ENCODE assay signal across 1 mouse cellular context in the genomic region with DNA sequence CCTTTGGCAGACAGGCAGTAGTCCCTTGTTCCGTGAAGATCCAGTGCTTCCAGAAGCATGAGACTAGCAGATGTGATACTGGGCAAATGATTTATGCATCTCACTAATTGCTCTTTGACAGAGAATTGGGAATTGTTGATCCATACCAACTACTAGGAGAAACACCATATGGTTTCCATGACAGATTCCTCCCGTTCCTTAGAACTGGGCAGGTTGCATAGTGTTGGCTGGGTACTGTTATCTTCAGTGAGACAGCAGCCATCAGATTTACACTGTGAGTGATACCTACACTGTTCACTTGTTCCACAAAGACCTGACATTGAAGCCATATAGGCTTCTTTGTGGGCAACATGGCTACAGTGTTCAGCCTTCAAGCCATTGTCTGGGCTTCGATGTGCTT.
TF ChIP-seq lines count a peak whose summit lies in the region.

No protein-coding gene starts in this region.

TF ChIP-seq in MEL, 35 proteins besides CTCF, POLR2A, EP300 and RAD21 (continued from another document):
- TF ChIP-seq MXI1 (IDR thresholded peaks at IDR 0.05; ENCODE audit: low read depth, low read length) (no peak), ELF1 (IDR thresholded peaks at IDR 0.05; ENCODE audit: low read depth, low read length) (no peak), KAT2A (conservative IDR thresholded peaks at IDR 0.05; ENCODE audit: low read depth, low read length) (no peak), JUND (IDR thresholded peaks at IDR 0.05; ENCODE audit: low read depth, low read length) (no peak), MAZ (IDR thresholded peaks at IDR 0.05; ENCODE audit: low read depth, low read length) (no peak), BHLHE40 (IDR thresholded peaks at IDR 0.05; ENCODE audit: borderline replicate concordance, low read depth, low read length) (no peak), MAFK (IDR thresholded peaks at IDR 0.05; ENCODE audit: borderline replicate concordance, low read depth, low read length) (no peak), ETS1 (IDR thresholded peaks at IDR 0.05; ENCODE audit: low read depth, low read length) (no peak), MEF2A (IDR thresholded peaks at IDR 0.05; ENCODE audit: extremely low read depth, insufficient replicate concordance, low read depth, low read length, poor library complexity, severe bottlenecking) (no peak), HCFC1 (IDR thresholded peaks at IDR 0.05; ENCODE audit: low read depth, low read length) (no peak), POLR2AphosphoS5 (IDR thresholded peaks at IDR 0.05; ENCODE audit: borderline replicate concordance, low read depth, low read length) (no peak), UBTF (IDR thresholded peaks at IDR 0.05; ENCODE audit: borderline replicate concordance, insufficient read depth, low read depth, low read length) (no peak), CHD1 (IDR thresholded peaks at IDR 0.05; ENCODE audit: low read depth, low read length) (no peak), GATA1 (IDR thresholded peaks at IDR 0.05; ENCODE audit: low read depth, low read length) (no peak)
